Mouse (Mus musculus) T-helper 17 cell (primary cell): ENCODE results near the gene Apol8.
"Not testable (repeated sequence)": the region's sequence is repeated elsewhere in the genome, so short reads cannot be mapped to it uniquely, and the experiment has no call there.

Source experiments
- in situ Hi-C, 2 experiments: fragments of 300-600 bp; cut with MboI, MseI; formaldehyde crosslinking; loops; 1 replicate in 1 of 2; 2 replicates in 1 of 2; pipeline ENCODE4 v1.15.1; 2025; ENCODE audit warnings: high pct_unique_total_duplicates in 2 of 2

The Apol8 gene

GRCm38 (mm10) chr15:77718240-77718639 is 38.6 kb downstream of the Apol8 start:
- in situ Hi-C loops: not testable (repeated sequence)

- in situ Hi-C loops: loop anchor here in 1 of 2 experiments (5.0 kb wide), 1 partner anchor 38 kb away; no protein-coding TSS in a partner anchor
Observed at GRCm38 (mm10) chr15:77708936-77709335, 47.9 kb downstream of the Apol8 start.

- in situ Hi-C loops: loop anchor here in 1 of 2 experiments (5.0 kb wide), 1 partner anchor 42 kb away; no protein-coding TSS in a partner anchor
Observed at GRCm38 (mm10) chr15:77705306-77705705, 51.5 kb downstream of the Apol8 start.

- in situ Hi-C loops: loop anchor here in 1 of 2 experiments (5.0 kb wide), 2 partner anchors 49 to 251 kb away; partner anchors contain the start of gene Apol7b
Observed at GRCm38 (mm10) chr15:77698656-77699055, 58.1 kb downstream of the Apol8 start, which contains the start of gene Apol7e. Gene Apol7e, plus strand, starts transcription at chr15:77698857.
